Mouse (Mus musculus) layer of hippocampus, postnatal 14 days (tissue): ENCODE results near the gene Csf2ra. TPM values are rescaled to one million over a fixed set of nuclear protein-coding genes. Genes with fewer than 3 reads are reported as not detected.
A peak's percentile ranks its signal among the peaks of the same experiment; 100 is the strongest.
"Not testable (repeated sequence)": the region's sequence is repeated elsewhere in the genome, so short reads cannot be mapped to it uniquely, and the experiment has no call there.

ENCODE experiments used
- DNase-seq, 2 experiments: peaks; one replicate each; pipeline ENCODE4 v3.0.0; 2021 to 2022; ENCODE audit warnings: low spot score in 2 of 2, mixed read lengths in 1 of 2
- total RNA-seq, 2 experiments: library from RNA; stranded (reverse); gene quantifications; 2 replicates each; pipeline ENCODE4 v1.2.3; 2021

The Csf2ra gene
- total RNA-seq, 2 experiments from 2014 or later, result 31.6 to 32.0 TPM

DNA sequence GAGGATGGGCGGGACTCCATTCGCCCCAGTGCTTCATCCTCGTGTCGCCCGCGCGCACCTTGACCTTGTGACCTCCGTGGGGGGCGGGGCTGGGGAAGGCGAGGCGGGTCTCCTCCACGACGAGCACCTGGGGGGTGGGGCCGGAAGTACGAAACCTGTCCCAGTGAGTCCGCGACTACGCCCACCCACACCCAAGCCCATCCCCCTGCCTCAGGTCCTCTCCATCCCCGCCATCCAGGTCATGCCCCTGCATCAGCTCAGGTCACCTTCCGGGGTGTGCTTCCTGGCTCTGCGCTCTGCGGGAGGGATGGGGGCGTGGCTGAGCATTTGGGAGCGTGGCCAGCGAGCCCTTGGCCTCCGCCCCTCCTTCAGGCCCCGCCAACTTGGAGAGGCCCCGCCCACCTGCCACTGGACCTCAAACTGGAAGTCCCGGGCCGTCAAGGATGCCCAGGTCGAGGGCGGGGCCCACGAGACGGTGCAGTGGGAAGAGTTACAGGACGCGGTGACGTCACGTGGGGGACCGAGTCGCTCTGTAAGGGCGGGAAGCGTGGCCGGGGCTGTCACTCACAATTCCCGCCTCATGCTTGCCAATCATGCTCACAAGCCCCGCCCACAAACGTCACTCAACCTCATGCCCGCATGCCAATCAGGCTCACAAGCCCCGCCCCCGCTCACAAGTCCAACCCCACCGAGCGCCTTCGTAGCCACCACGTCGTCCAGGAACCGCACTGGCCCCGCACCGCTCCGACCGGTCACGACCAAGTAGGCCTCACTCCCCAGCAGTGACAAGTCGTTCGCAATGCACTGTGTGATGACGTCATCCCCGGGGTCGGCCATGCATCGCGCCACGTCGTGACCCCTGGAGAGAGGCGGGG is 2.5 kb downstream of the Csf2ra start:
- peak; percentile 88 to 92 for DNase-seq

DNA sequence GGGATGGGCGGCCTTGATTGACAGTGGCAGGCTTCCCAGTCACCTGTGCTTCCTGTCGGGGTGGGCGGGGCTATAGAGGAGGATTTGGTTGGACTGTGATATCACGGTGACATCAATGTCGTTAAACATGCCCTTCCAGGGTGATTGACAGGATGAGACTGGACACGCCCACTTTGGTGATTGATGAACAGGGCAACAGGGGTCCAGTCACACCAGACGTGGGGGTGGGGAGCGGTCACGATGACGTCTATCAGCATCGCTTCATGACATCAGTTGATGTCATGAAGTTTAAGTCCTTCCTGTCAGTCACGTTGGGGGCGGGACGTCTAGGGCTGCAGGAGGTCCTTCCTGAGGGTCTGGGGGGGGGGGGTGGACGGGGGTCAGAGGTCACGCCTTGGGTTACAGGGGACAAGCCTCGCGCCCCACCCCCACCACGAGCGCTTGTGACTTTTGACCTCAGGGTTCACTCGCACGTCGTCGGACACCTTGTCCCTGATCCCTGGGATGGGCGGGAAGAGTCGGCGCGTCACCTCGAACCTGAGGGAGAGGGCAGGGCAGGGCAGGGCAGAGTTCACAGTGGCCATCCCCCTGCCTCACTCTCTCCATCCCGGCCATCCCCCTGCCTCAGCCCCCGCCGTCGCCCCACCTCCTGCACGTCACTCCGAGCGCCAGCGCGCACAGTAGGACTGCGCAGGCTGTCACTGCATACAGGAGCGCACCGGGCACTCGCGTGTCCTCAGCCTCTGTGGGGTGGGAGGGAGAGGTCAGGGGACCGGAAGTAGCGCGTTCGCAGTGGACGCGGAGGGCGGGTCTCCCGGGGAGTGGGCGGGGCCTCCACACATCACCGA is 3.3 kb downstream of the Csf2ra start:
- DNase-seq, result peak; percentile 3 to 20

DNA sequence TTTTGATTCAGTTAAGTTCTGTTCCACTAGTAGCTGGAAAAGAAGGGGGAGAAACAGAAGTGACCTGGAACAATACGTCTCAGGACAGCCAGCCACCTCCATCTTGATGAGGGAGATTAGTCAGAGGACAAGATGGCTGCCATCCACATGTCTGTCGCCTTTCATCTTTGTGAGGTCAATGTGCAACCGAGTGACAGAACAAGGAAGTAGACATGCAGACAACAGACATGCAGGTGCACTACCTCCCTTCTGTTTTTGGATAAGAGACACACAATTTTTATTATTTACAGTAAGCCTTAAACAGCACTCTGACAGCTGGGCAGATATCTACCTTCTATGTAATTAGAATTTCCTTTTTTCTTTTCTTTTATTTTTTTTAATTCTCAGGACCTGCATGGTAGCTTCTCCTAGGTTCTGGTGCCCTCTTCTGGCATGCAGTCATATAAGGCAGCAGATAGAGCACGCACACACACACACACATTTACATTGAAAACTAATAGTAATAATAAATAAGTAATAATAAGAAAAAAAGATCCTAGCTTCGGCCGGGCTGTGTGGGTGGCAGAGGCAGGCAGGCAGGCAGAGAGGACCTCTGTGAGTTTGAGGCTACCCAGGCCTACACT is 4.4 kb downstream of the Csf2ra start:
- peak in 1 of 2 experiments; percentile 6 for DNase-seq

DNA sequence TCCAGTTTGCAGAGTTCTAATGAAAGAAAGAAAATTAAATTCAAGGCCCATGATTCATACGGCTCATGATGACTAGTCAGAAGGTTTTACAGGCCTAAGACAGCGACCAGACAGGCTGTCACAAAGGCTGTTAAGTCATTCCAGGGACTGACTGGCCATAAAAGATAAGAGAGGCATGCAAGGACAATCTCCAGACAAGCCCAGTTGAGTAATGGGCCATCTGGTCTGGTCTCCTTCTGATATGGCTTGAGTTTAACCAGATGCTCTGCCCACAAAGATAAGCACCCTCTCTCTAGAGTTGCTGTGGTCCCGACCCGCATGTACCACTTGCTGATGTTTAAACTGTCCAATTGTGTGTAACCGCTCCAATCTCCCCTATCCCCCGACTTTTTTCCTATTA is 20.7 kb downstream of the Csf2ra start:
- DNase-seq, result not testable (repeated sequence)

DNA sequence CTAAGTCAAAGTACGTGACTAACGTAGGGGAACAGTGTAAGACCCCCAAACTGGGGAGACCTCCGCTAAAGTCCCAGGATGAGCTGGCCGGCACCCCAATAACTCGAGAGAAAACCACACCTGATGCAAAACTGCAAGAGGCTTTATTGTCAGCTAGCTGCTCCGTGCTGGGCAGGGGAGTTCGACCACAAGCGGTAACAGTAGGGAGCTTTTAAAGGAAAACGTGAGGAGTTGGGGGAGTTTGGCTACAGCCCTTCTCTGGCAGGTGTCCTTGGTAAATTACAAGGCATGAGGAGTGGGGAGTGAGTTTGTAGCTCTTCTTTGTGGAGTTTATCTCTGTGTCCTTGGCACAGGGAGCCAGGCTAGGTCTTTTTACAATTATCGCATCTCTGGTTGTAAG is 28.4 kb downstream of the Csf2ra start:
- DNase-seq, result peak; percentile 11 to 19

DNA sequence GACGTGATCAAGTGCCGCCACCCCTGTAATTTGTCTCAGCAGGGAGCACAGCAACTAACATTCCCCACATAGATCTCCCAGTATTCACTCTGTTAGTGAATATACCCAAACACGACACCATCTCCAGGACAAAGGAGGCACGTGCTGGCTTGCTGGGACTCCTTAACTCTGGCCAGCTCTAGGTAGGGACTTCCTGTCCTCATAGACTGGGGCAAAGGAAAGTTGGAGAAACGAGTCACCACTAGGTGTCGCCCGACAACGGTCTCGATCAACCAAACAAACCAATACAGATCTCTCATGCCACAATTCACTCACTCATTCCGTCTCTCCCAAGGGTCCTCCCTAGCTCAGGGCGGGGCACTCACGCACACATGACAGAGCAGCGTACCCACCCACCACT is 28.9 kb downstream of the Csf2ra start:
- DNase-seq, result peak; percentile 86 to 89

DNA sequence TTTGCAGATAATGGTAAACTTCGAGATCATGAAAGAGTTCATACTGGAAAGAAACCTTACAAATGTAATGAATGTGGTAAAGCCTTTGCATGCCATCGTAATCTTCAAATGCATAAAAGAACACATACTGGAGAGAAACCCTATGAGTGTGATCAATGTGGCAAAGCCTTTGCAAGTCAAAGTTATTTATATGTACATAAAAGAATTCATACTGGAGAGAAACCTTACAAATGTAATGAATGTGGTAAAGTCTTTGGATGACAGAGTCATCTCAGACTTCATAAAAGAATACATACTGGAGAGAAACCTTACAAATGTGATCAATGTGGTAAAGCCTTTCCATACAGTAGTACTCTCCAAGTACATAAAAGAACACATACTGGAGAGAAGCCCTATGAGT is 44.6 kb downstream of the Csf2ra start, which contains the start of gene Gm6020:
TSS of gene Gm6020 (plus strand) at position 301 of the 400 bp plus-strand sequence.
- not testable (repeated sequence) for DNase-seq

DNA sequence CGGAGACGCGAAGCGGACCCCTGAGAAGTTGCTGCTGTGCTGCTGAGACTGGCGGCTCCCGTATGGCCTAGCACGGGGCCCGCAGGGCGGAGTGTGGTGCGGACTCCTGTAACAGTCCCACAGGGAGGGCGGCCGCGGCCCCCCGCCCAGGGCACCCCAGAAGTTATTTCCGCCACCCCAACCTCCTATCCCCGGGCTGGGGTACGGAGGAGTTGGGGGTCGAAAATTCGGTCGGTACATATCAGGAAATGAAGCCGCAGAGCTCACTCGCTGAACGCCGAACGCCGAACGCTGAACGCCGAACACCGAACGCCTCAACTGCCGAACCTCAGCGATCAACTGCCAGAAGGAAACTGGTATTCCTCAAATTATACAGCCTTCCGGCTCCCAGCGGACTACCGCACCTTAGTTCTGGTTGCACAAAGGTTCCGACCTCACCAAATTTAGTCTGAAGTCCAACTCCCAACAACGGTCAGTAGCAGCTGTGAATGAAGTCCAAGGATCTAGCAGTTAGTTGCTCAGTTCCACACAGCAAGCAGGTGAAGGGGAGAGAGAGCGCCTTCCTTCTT is 52.4 kb downstream of the Csf2ra start, which contains the start of gene Gm7102:
TSS of gene Gm7102 (minus strand) at position 554 of the 569 bp plus-strand sequence.
- no peak for DNase-seq

Other genes starting within 250 kb of the Csf2ra start
- gene Zfp950, start 87.6 kb downstream of the Csf2ra start, total RNA-seq, result 10 to 100 TPM; 33.9 to 44.0 TPM
- gene Gm7102, start 52.1 kb downstream of the Csf2ra start, total RNA-seq, result under 1 TPM in 1 of 2 experiments, not detected in 1; 0.25 TPM
- not detected for gene Gm6020, start 44.5 kb downstream of the Csf2ra start, total RNA-seq
- not detected for gene Gm21060, start 68.6 kb upstream of the Csf2ra start, total RNA-seq